Mouse (Mus musculus) brown adipose tissue, adult 24 weeks (tissue): Measurements from ENCODE around the gene Fitm1. TPM values are rescaled to one million over a fixed set of nuclear protein-coding genes. Genes with fewer than 3 reads are reported as not detected.
A peak's percentile ranks its signal among the peaks of the same experiment; 100 is the strongest.

Experiments used
- H3K27ac ChIP-seq: fragments of 200-500 bp; replicated peaks from 2 replicates; pipeline ENCODE4 v1.5.1; 2012; ENCODE audit warnings: low read depth, mild to moderate bottlenecking, low read length
- H3K4me1 ChIP-seq: fragments of 200-500 bp; 2 replicates; pipeline ENCODE4 v1.6.1; 2012; ENCODE audit warnings: low read length, mixed read lengths; ENCODE audit not compliant: control insufficient read depth, insufficient read depth, insufficient read length
- H3K4me3 ChIP-seq: fragments of 200-500 bp; 2 replicates; pipeline ENCODE4 v1.5.1; 2012; ENCODE audit warnings: low read depth, mild to moderate bottlenecking, low read length, moderate library complexity; ENCODE audit not compliant: insufficient read depth
- polyA plus RNA-seq: library from polyadenylated mRNA; stranded (reverse); fragments of >200 nt; gene quantifications from 2 replicates; pipeline ENCODE4 v1.2.4, GENCODE M21; 2012; ENCODE audit not compliant: missing spikeins, insufficient read depth, insufficient read length

The Fitm1 gene
- polyA plus RNA-seq: 4.7 and 5.4 TPM in 2 replicates

DNA sequence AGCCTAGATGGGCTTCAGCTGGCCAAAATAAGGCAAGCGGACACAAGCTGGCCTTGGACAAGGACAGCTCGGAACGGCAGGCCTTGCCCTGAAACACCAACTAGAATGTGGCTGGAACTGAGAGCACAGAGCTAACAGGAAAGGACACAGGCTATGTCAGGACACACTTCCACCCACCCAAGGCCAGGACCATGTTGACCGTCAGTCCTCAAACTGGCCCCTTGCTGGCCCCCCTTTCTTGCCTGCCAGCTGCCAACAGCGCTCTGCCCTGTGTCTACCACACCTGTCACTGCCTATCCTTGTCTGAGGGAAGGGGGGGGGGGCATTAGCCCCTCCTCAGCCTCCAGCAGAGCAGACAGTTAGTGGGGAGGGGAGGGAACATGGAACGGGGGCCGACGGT lies at the start of gene Fitm1:
Gene Fitm1 (plus strand): TSS at position 316 of the 400 bp plus-strand sequence.
- Histone ChIP-seq H3K4me1 (no peaks in the 10 kb centered on the region), H3K4me3 (no peak within 1 kb of the TSS), H3K27ac (no peak within 1 kb of the TSS)

DNA sequence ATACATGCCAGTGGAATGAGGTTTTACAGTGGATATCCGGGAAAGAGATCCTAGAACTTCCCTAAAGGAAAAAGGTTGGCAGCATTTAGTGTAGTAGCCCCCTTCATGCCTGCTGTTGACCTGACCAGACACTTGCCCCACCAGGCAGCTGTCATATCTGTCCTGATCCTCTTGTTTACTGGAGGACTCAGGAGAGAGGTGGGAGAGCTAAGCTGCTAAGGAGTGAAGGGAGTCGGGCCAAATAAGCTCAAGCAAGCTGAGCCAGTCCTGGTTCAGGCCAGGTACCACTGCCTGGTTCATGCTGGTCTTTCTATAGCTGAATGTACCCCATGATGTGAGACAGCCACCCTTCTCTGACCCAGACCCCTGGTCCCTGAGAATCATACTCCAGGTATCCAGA lies 48.7 kb upstream of the Fitm1 start:
- no peak overlapping the region for H3K27ac ChIP-seq

DNA sequence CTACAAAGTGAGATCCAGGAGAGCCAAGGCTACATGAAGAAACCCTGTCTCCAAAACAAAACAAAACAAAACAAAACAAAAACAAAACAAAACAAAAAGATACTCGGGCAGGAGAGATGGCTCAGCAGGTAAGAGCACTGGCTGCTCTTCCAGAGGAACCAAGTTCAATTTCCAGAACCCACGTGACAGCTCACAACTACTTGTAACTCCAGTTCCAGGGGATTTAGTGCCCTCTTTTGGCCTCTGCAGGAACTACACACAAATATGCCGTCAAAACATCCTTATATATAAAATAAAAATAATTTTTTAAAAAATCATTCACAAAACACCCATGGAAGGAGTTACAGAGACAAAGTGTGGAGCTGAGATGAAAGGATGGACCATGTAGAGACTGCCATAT lies 47.5 kb upstream of the Fitm1 start:
- Histone ChIP-seq H3K4me3 (no peak overlapping the region), H3K27ac (no peak overlapping the region)

More for the DNA sequence above, 48.7 kb upstream of the Fitm1 start:
- no peak overlapping the region for H3K4me3 ChIP-seq
- H3K4me1 ChIP-seq: no peaks in the 10 kb centered on the region

DNA sequence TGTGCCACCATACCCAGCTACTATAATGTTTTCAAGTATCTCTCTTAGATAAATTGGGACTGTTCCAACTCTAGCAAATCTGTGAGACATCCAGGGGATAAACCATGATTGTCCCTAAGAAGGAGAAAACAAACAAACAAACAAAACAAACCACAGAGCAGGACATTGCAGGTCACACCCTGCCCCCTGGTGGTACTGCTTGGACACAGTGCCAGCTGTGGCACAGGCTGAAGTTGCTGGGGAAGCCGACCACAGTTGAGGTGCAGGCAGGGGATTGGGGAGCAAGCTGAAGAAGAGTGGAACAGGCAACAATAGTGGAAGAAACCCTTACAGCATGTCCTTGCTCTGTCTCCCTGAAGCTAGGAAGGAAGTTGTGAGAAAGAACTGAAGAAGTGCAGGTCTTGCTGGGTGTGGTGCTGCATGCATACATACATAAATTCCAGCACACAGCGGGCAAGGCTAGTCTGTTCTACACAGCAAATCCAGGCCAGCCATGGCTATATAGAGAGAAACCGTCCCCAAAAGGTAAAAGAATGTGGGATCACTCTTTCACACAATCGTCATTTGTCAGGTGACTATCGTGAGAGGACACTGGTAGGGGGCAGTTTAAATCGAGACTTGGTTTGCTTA lies 39.2 kb upstream of the Fitm1 start:
- Histone ChIP-seq H3K4me1 (no peaks in the 10 kb centered on the region), H3K4me3 (no peak overlapping the region), H3K27ac (no peak overlapping the region)

More for the DNA sequence above, 47.5 kb upstream of the Fitm1 start:
- no peaks in the 10 kb centered on the region for H3K4me1 ChIP-seq

DNA sequence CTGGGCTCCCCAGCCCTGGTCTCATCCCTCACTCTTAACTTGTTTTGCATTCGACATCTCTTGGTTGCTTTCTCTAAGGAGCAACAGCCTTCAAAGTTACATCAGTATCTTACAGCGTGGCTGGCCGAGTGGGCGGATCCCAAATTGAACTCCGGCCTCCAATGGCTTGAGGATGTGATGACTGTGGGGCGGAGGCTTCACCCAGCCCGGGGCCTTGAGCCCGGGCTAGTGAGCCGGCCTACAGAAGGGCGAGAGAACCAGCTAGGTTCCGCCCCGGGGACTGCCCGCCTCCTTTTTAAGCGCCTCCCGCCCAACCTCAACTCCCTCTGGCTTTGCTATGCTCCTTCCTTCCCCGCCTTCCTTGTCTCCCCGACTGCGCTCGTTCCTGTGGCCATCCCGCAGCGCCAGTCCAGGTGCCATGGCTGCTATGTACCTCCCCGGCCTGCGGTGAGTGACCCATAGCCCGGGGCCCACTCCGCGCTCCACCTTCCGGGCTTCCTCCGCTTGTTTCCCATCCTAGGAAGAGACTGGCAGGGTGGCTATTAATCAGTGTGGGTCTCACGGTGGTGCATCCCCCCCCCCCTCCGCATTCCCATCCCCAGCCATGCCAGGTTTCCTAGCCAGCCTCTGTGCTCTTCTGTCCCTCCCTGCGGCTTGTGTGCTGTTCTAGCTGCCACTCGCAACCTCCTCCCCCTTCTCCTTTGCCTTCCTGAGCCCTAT lies 35.2 kb upstream of the Fitm1 start, which contains the start of gene Pck2:
Gene Pck2 (plus strand): TSS at position 200 of the 720 bp plus-strand sequence.
- Histone ChIP-seq H3K27ac (peak within 1 kb of the TSS; percentile 64), H3K4me3 (peak within 1 kb of the TSS; percentile 75), H3K4me1 (no peaks in the 10 kb centered on the region)

DNA sequence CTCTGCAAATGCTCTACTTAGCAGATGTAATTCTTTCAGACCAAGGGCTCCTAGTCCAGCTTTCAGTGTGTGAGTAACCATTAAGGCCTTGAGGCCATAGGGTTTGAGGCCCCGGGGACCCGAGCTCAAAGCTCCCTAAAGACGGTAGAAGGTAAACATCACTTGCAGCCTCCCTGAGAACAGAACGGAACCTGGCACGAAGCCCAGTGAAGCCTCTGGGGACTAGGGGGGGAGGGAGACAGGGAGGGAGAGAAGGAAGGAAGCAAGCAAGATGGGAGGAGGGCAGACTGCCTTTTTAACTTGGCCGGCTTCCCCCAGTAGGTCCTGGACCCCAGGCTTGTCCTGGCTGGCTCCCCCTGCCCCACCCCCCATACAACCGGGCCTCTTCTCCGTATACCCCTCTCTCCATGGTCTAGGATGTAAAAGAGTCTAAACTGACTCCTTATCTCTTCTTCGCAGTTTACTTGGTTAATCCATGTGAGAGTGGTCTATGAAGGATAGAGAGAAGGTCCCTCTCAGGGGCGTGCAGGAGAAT lies 34.6 kb upstream of the Fitm1 start:
- Histone ChIP-seq H3K27ac (peak overlapping the region; percentile 64), H3K4me3 (peak overlapping the region; percentile 75), H3K4me1 (no peaks in the 10 kb centered on the region)

DNA sequence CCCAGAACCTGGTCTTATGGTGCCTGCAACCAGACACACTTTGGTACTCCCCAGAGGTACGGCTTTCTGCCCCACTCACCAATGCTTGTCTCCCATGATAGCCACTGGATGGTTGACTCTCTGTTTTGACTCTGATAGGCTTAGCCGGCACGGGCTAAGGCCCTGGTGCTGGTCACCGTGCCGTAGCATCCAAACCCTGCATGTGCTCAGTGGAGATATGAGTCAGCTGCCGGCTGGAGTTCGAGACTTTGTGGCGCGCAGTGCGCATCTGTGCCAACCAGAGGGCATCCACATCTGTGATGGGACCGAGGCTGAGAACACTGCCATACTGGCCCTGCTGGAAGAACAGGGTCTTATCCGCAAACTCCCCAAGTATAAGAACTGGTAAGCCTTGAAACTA lies 33.1 kb upstream of the Fitm1 start:
- no peak overlapping the region for H3K4me3 ChIP-seq
- no peaks in the 10 kb centered on the region for H3K4me1 ChIP-seq
- H3K27ac ChIP-seq: no peak overlapping the region

DNA sequence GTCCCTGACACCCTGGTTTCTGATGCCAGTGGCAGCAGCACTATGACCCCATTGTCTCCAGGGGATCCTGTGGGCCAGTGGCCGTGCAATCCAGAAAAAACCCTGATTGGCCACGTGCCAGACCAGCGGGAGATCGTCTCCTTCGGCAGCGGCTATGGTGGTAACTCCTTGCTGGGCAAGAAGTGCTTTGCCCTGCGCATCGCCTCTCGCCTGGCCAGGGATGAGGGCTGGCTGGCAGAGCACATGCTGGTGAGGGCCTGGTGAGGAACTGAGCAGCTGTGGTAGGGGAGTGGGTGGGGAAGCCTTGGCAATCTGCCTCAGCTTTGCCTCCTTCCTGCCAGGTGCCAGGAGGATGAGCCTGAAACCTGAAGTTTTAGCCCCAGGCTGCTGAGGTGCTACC lies 31.1 kb upstream of the Fitm1 start:
- no peak overlapping the region for H3K4me3 ChIP-seq
- 0 out of 2 replicates have a peak, but pooled peaks cover 3% of the 10 kb centered on the region for H3K4me1 ChIP-seq
- H3K27ac ChIP-seq: no peak overlapping the region

DNA sequence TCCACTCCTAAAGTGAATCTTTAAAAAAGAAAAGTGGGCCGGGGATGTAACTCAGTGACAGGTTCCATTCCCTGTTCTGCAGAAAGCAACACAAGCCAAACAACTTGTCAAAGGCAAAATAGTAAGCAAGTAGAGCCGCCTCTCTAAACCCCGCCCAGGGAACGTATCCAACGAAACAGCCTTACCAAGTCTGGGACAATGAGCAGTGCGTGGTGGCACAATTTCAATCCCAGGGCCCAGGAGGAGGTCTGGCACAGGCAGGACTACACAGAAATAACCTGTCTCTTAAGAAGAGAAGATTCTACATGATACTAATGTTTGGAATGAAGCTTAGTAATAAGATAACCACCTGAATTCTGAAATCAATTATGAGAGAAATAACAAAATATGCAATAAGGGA lies 25.2 kb upstream of the Fitm1 start:
- Histone ChIP-seq H3K27ac (no peak overlapping the region), H3K4me1 (0 out of 2 replicates have a peak, but pooled peaks cover 3% of the 10 kb centered on the region), H3K4me3 (no peak overlapping the region)

DNA sequence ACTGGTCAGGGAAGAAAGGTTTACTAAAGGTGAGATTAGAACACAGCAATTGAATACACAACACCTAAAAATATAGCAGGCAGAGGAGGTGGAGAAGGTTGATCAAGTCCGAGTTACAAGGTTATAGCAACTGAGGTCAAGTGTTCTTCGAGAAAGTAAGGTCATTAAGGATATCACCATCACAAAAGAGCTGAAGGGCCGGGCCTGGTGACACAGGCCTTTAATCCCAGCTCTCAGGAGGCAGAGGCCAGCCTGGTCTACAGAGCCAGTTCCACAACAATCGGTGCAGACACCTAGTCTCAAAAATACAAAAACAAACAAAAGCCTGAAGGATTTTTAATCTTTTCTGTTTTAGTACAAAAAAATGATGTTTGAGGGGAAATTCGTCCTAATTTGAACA lies 24.1 kb upstream of the Fitm1 start:
- 0 out of 2 replicates have a peak, but pooled peaks cover 3% of the 10 kb centered on the region for H3K4me1 ChIP-seq
- H3K27ac ChIP-seq: no peak overlapping the region
- H3K4me3 ChIP-seq: no peak overlapping the region

DNA sequence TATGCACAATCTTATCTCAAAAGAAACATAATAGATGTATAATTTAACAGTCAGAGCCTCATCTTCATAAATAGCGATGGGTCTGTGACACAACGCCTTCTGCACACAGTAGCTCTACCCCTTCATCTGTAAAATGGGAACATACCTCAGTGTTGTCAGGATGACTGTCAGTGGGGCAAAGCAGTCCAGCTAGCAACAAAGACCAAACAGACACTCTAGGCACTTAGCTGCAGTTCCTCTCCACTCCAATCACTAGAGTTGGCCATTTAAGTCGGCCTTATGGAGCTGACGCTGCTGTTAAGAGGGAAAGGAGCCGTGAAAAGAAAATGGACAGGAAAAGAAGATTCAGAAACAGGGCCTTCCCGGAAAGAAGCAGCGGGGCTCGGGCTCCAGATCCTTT lies 23.6 kb upstream of the Fitm1 start:
- H3K4me3 ChIP-seq: no peak overlapping the region
- no peak overlapping the region for H3K27ac ChIP-seq
- 0 out of 2 replicates have a peak, but pooled peaks cover 3% of the 10 kb centered on the region for H3K4me1 ChIP-seq

DNA sequence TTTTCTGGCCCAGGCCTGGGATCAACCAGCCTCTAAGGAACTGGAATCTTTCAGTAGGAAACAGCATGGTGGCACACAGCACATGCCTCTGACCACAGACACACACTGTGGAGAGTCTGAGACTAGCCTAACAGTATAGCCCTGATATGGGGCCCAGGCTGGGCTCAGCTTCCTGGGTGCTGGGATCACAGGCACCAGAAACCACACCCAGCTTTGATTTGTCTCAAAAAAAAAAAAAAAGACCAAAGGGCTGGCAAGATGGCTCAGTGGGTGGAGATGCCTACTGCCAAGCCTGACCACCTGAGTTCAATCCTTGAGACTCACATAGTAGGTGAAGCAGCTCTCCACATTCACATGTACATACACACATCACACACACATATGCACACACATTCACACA lies 20.8 kb upstream of the Fitm1 start:
- Histone ChIP-seq H3K4me1 (no peaks in the 10 kb centered on the region), H3K4me3 (no peak overlapping the region), H3K27ac (no peak overlapping the region)

DNA sequence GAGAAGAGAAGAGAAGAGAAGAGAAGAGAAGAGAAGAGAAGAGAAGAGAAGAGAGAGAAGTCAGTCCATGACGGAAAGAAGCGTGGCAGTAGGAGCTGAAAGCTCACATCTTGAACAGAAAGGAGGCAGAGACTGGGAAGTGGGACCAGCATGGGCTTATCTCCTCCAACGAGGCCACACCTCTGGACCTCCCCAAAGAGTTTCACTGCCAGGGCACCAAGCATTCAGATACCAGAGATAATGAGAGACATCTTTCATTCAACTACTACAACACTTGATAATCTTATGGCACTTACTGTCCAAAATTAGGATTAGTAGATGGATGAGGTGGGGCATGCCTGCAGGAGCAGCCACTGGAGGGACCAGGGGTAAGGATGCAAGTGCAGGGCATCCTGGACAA lies 19.6 kb upstream of the Fitm1 start:
- Histone ChIP-seq H3K27ac (no peak overlapping the region), H3K4me3 (no peak overlapping the region), H3K4me1 (no peaks in the 10 kb centered on the region)

DNA sequence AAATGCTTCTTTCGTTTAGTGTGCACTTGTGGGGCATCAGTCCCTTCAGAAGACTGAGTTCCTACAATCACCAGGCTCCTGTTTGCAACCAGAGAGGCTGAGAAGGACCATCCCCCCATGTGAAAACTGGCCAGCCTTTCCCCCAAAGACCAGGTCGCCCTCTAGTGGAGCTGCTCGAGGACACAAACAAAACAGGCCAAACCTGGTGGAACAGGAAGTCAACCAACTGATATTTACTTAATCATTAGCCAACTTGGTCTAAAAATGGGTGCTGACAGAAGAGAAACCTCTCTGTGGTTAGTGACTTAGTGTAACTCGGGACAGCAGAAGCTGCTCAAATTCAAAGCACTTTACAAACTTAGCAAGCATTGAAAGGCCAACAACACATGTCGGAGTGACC lies 18.4 kb upstream of the Fitm1 start:
- Histone ChIP-seq H3K4me1 (peaks cover 7% of the 10 kb centered on the region), H3K27ac (no peak overlapping the region; the same call in 1 of the 2 replicates), H3K4me3 (no peak overlapping the region)

DNA sequence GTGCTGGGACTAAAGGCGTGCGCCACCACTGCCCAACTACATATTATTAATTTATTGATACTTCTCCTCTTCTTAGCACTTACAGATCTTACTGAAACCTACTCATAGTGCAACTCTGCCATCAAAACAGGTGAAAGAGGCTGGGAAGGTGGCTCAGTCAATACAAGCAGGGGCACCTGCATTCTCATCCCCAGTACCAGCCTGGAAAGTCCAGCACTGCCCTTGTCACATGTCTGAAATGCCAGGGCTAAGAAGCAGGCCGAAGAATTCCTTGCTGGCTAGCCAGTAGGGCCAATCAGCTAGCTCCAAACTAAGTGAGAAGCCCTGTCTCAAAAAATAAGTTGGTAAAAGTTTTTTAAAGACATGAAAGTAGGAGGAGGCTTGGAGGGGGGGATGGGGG lies 17.8 kb upstream of the Fitm1 start:
- Histone ChIP-seq H3K4me1 (peaks cover 7% of the 10 kb centered on the region), H3K4me3 (no peak overlapping the region), H3K27ac (no peak overlapping the region)
